Comparison of ENCODE assay signal across 10 mouse cellular contexts in the genomic region with DNA sequence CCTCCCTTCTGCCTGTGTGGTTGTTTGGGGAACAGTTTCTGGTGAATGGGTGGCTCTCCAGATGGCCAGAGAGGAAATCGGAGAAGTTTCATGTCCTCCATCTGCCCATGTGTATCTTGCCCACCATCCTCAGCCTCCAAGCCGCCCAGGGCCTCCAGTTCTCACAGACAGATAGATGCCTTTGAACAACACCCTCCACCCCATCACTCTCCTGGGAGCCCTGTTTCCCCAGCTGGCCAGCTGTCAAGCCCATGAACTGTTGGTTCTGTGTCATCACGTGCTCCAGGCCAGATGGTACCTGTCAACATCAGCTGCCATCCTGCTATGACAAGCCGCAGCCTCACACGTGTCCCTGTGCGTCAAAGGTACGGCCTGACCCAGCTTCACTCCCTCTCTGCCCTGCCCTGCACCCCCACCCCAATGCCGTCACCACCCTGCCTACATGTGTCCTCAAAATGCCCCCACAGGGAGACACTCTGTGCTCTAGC. TPM values are rescaled to one million over a fixed set of nuclear protein-coding genes. Genes with fewer than 3 reads are reported as not detected.
DNase-seq lines count a peak whose midpoint lies in the region; ATAC-seq lines count a peak whose summit lies in the region.
"Had no signal": no experiment of that assay in that cellular context is flagged by ENCODE, and none has a peak within 500 bp of the region (broad histone marks: within the 10 kb centered on the region; RNA-seq: fewer than 3 reads in every experiment).

No protein-coding gene starts in this region.

- peak; percentile 51 for ATAC-seq in frontal cortex, adult (ENCODE audit: low TSS enrichment)
- ATAC-seq: CD4-positive, CD25-positive, alpha-beta regulatory T cell, adult 4 months had no signal

- no peak for DNase-seq in frontal cortex, postnatal 14 days (ENCODE audit: low spot score in 2 of 2)
- DNase-seq in layer of hippocampus, adult 18-20 months (ENCODE audit: low spot score in 2 of 2), result peak; percentile 56 to 76
- no peak for DNase-seq in layer of hippocampus, adult 9-10 months (ENCODE audit: low spot score)
- peak; percentile 18 to 20 for DNase-seq in adrenal gland, postnatal 36 days
- peak; percentile 62 for DNase-seq in lung, postnatal 36 days
- DNase-seq in Muller cell, postnatal 12 days (ENCODE audit: inconsistent ontology term), result no peak
- no peak for DNase-seq in T-cell, adult 2 months (ENCODE audit: low spot score)
- DNase-seq: kidney, postnatal 14 days had no signal

RNA-seq across cellular contexts. Expression of a gene that starts 11.9 kb away (rescaled TPM):
- 10 to 100 TPM; 70.5 to 77.9 TPM for total RNA-seq in layer of hippocampus, adult 18-20 months (2021)
- 1 to 10 TPM; 3.5 to 6.2 TPM for total RNA-seq in adrenal gland, postnatal 36 days (2021)

RNA-seq across cellular contexts. Expression of a gene that starts 13.5 kb away (rescaled TPM):
- 1 to 10 TPM; 1.3 to 1.9 TPM for total RNA-seq in layer of hippocampus, adult 18-20 months (2021)
- total RNA-seq in adrenal gland, postnatal 36 days (2021), result under 1 TPM; 0.63 to 0.93 TPM

RNA-seq across cellular contexts. Expression of a gene that starts 55.9 kb away (rescaled TPM):
- 10 to 100 TPM; 68.6 to 74.5 TPM for total RNA-seq in layer of hippocampus, adult 18-20 months (2021)
- total RNA-seq in adrenal gland, postnatal 36 days (2021), result 10 to 100 TPM; 42.0 to 55.1 TPM

RNA-seq across cellular contexts. Expression of a gene that starts 56.7 kb away (rescaled TPM):
- total RNA-seq in layer of hippocampus, adult 18-20 months (2021), result 10 to 100 TPM; 51.3 to 55.5 TPM
- 10 to 100 TPM; 61.6 to 63.5 TPM for total RNA-seq in adrenal gland, postnatal 36 days (2021)

Comparison
In these comparisons a context has a peak if more than half of its experiments do, and no peak if none do; other contexts are left out.
1. DNase-seq: peak in layer of hippocampus, adult 18-20 months (2 of 2), adrenal gland, postnatal 36 days (2 of 2) and lung, postnatal 36 days (single experiment); none in frontal cortex, postnatal 14 days (0 of 2), layer of hippocampus, adult 9-10 months (single experiment), Muller cell, postnatal 12 days (single experiment) and T-cell, adult 2 months (single experiment).
2. RNA of a gene that starts 11.9 kb away (total RNA-seq): 70.5 to 77.9 TPM in layer of hippocampus, adult 18-20 months; 3.5 to 6.2 TPM in adrenal gland, postnatal 36 days; every median in the first group is over 4 times any median in the second.